Mouse (Mus musculus) heart, embryonic 13.5 days (tissue): ENCODE data around the gene Nckipsd. TPM values are rescaled to one million over a fixed set of nuclear protein-coding genes. Genes with fewer than 3 reads are reported as not detected.

Experiments used
- ATAC-seq: fragments of 200-750 bp; cut with Nextera tagmentation; 2 replicates; pipeline ENCODE4 v1.8.0; 2017; ENCODE audit warnings: moderate TSS enrichment; ENCODE audit not compliant: insufficient number of reproducible peaks, low FRiP score, low TSS enrichment; ENCODE audit errors: extremely low read depth
- H3K27ac ChIP-seq: fragments of 300-500 bp; sonication (generic); replicated peaks from 2 replicates; pipeline ENCODE4 v1.5.1; 2015; ENCODE audit warnings: moderate library complexity, mild to moderate bottlenecking, inconsistent platforms
- H3K27me3 ChIP-seq: fragments of 300-500 bp; sonication (generic); replicated peaks from 2 replicates; pipeline ENCODE4 v1.6.1; 2015; ENCODE audit warnings: mild to moderate bottlenecking, inconsistent platforms
- H3K36me3 ChIP-seq: fragments of 300-500 bp; sonication (generic); 2 replicates; pipeline ENCODE4 v1.6.1; 2015; ENCODE audit warnings: mild to moderate bottlenecking, inconsistent platforms
- H3K4me1 ChIP-seq: fragments of 300-500 bp; sonication (generic); 2 replicates; pipeline ENCODE4 v1.6.1; 2015; ENCODE audit warnings: inconsistent platforms
- H3K4me2 ChIP-seq: fragments of 300-500 bp; sonication (generic); 2 replicates; pipeline ENCODE4 v1.6.1; 2015; ENCODE audit warnings: inconsistent platforms, mild to moderate bottlenecking, moderate library complexity
- H3K4me3 ChIP-seq: fragments of 300-500 bp; sonication (generic); 2 replicates; pipeline ENCODE4 v1.5.1; 2015; ENCODE audit warnings: moderate library complexity, mild to moderate bottlenecking, inconsistent platforms
- H3K9ac ChIP-seq: fragments of 300-500 bp; sonication (generic); 2 replicates; pipeline ENCODE4 v1.6.1; 2015; ENCODE audit warnings: inconsistent platforms, mild to moderate bottlenecking, moderate library complexity
- H3K9me3 ChIP-seq: fragments of 300-500 bp; sonication (generic); 2 replicates; pipeline ENCODE4 v1.6.1; 2016; ENCODE audit warnings: inconsistent platforms
- WGBS: fragments of 180-500 bp; shearing (Covaris S2); methylation state at CpG from one replicate; pipeline ENCODE4 v1.1.7; 2015; ENCODE audit warnings: mixed read lengths; 5-methylcytosine and 5-hydroxymethylcytosine counted together
- polyA plus RNA-seq: library from polyadenylated mRNA; unstranded; fragments of >200 nt; fragmentation: Nextera tagmentation; extraction: Ambion mirVana; gene quantifications from 2 replicates; pipeline ENCODE4 v1.2.1, GENCODE M21; 2015

Gene Nckipsd
- polyA plus RNA-seq, 1 experiment from 2014 or later = 9.7 TPM

GRCm38 (mm10) chr9:108825820-108826699, 17.9 kb downstream of the Nckipsd start, which contains the start of gene Celsr3:
TSS of gene Celsr3 (plus strand) at chr9:108826320.
- H3K27ac ChIP-seq = no peak within 1 kb of the TSS
- H3K9me3 ChIP-seq = no peaks in the 10 kb centered on the region
- peaks cover 14% of the 10 kb centered on the region for H3K4me1 ChIP-seq
- no peak within 1 kb of the TSS for H3K9ac ChIP-seq
- H3K4me3 ChIP-seq = peak within 1 kb of the TSS; percentile 51
- H3K36me3 ChIP-seq = no peaks in the 10 kb centered on the region
- H3K4me2 ChIP-seq = peak within 1 kb of the TSS; percentile 77
- ATAC-seq = no peak
- H3K27me3 ChIP-seq = peaks cover 91% of the 10 kb centered on the region
- WGBS = 2% methylated on average over 67 of the region's 70 CpGs

- H3K4me1 ChIP-seq = peaks cover 20% of the 10 kb centered on the region
- no peak overlapping the region for H3K27ac ChIP-seq
- H3K4me3 ChIP-seq = peak overlapping the region; percentile 51
- peaks cover 96% of the 10 kb centered on the region for H3K27me3 ChIP-seq
- peak overlapping the region; percentile 77 for H3K4me2 ChIP-seq
- H3K9ac ChIP-seq = no peak overlapping the region
- H3K36me3 ChIP-seq = no peaks in the 10 kb centered on the region
- WGBS = 3% methylated on average over 39 of the region's 39 CpGs
- no peak for ATAC-seq
- H3K9me3 ChIP-seq = no peaks in the 10 kb centered on the region
Observed at GRCm38 (mm10) chr9:108826700-108827340, 18.7 kb downstream of the Nckipsd start.

GRCm38 (mm10) chr9:108827454-108827853, 19.3 kb downstream of the Nckipsd start:
- H3K36me3 ChIP-seq = no peaks in the 10 kb centered on the region
- H3K4me3 ChIP-seq = peak overlapping the region; percentile 51
- peaks cover 97% of the 10 kb centered on the region for H3K27me3 ChIP-seq
- ATAC-seq = no peak
- peaks cover 24% of the 10 kb centered on the region for H3K4me1 ChIP-seq
- H3K9ac ChIP-seq = no peak overlapping the region
- WGBS = 9% methylated on average over 34 of the region's 34 CpGs
- H3K4me2 ChIP-seq = peak overlapping the region; percentile 77
- H3K9me3 ChIP-seq = no peaks in the 10 kb centered on the region
- H3K27ac ChIP-seq = no peak overlapping the region

- no peak overlapping the region for H3K9ac ChIP-seq
- ATAC-seq = no peak
- peaks cover 97% of the 10 kb centered on the region for H3K27me3 ChIP-seq
- 54% methylated on average over 18 of the region's 18 CpGs for WGBS
- H3K27ac ChIP-seq = no peak overlapping the region
- no peaks in the 10 kb centered on the region for H3K36me3 ChIP-seq
- H3K4me1 ChIP-seq = peaks cover 29% of the 10 kb centered on the region
- H3K4me2 ChIP-seq = peak overlapping the region; percentile 77
- H3K9me3 ChIP-seq = no peaks in the 10 kb centered on the region
- peak overlapping the region; percentile 51 for H3K4me3 ChIP-seq
Observed at GRCm38 (mm10) chr9:108827906-108828305, 19.7 kb downstream of the Nckipsd start.

GRCm38 (mm10) chr9:108831637-108832036, 23.5 kb downstream of the Nckipsd start:
- H3K9me3 ChIP-seq = no peaks in the 10 kb centered on the region
- peak overlapping the region; percentile 54 for H3K4me3 ChIP-seq
- peaks cover 81% of the 10 kb centered on the region for H3K27me3 ChIP-seq
- peak overlapping the region; percentile 48; the same call in 1 of the 2 replicates for H3K9ac ChIP-seq
- H3K4me1 ChIP-seq = peaks cover 24% of the 10 kb centered on the region
- no peak for ATAC-seq
- no peak overlapping the region for H3K27ac ChIP-seq
- peak overlapping the region; percentile 81 for H3K4me2 ChIP-seq
- 6% methylated on average over 23 of the region's 23 CpGs for WGBS
- H3K36me3 ChIP-seq = no peaks in the 10 kb centered on the region

GRCm38 (mm10) chr9:108832390-108833108, 24.4 kb downstream of the Nckipsd start:
- ATAC-seq = peak; percentile 97
- no peak overlapping the region for H3K27ac ChIP-seq
- peak overlapping the region; percentile 55 for H3K9ac ChIP-seq
- no peaks in the 10 kb centered on the region for H3K36me3 ChIP-seq
- peaks cover 73% of the 10 kb centered on the region for H3K27me3 ChIP-seq
- peaks cover 18% of the 10 kb centered on the region for H3K4me1 ChIP-seq
- peak overlapping the region; percentile 81 for H3K4me2 ChIP-seq
- H3K4me3 ChIP-seq = peak overlapping the region; percentile 54
- WGBS = 5% methylated on average over 46 of the region's 46 CpGs
- no peaks in the 10 kb centered on the region for H3K9me3 ChIP-seq

GRCm38 (mm10) chr9:108842989-108843388, 34.8 kb downstream of the Nckipsd start:
- no peak for ATAC-seq
- Histone ChIP-seq H3K27me3 (peaks cover 67% of the 10 kb centered on the region), H3K9ac (0 out of 2 replicates have a peak overlapping the region, but pooled peaks have one; percentile 48), H3K27ac (no peak overlapping the region), H3K4me1 (peaks cover 6% of the 10 kb centered on the region; the same call in 1 of the 2 replicates), H3K4me3 (peak overlapping the region; percentile 14; the same call in 1 of the 2 replicates), H3K9me3 (no peaks in the 10 kb centered on the region), H3K4me2 (peak overlapping the region; percentile 55), H3K36me3 (no peaks in the 10 kb centered on the region)
- 12% methylated on average over 14 of the region's 14 CpGs for WGBS

GRCm38 (mm10) chr9:108845390-108845789, 37.2 kb downstream of the Nckipsd start:
- Histone ChIP-seq H3K4me2 (no peak overlapping the region), H3K4me1 (peaks cover 6% of the 10 kb centered on the region; the same call in 1 of the 2 replicates), H3K27ac (no peak overlapping the region), H3K36me3 (no peaks in the 10 kb centered on the region), H3K9me3 (no peaks in the 10 kb centered on the region), H3K27me3 (peaks cover 79% of the 10 kb centered on the region), H3K4me3 (no peak overlapping the region), H3K9ac (no peak overlapping the region)
- ATAC-seq = no peak
- WGBS = 73% methylated on average over 5 of the region's 5 CpGs

GRCm38 (mm10) chr9:108847374-108847773, 39.2 kb downstream of the Nckipsd start:
- WGBS = 78% methylated on average over 4 of the region's 4 CpGs
- Histone ChIP-seq H3K9me3 (no peaks in the 10 kb centered on the region), H3K4me1 (peaks cover 6% of the 10 kb centered on the region), H3K4me2 (no peak overlapping the region), H3K27ac (no peak overlapping the region), H3K9ac (no peak overlapping the region), H3K36me3 (no peaks in the 10 kb centered on the region), H3K4me3 (no peak overlapping the region), H3K27me3 (peaks cover 59% of the 10 kb centered on the region)
- no peak for ATAC-seq

GRCm38 (mm10) chr9:108848419-108848818, 40.3 kb downstream of the Nckipsd start:
- WGBS = 57% methylated on average over 17 of the region's 17 CpGs
- H3K4me1 ChIP-seq = peaks cover 11% of the 10 kb centered on the region

GRCm38 (mm10) chr9:108852976-108853375, 44.8 kb downstream of the Nckipsd start, which contains the start of gene Slc26a6:
TSS of gene Slc26a6 (plus strand) at chr9:108853283.
- Histone ChIP-seq H3K4me2 (peak within 1 kb of the TSS; percentile 83), H3K36me3 (peaks cover 15% of the 10 kb centered on the region), H3K9ac (peak within 1 kb of the TSS; percentile 85), H3K27me3 (peaks cover 27% of the 10 kb centered on the region), H3K27ac (peak within 1 kb of the TSS; percentile 74), H3K4me1 (peaks cover 27% of the 10 kb centered on the region), H3K4me3 (peak within 1 kb of the TSS; percentile 69), H3K9me3 (no peaks in the 10 kb centered on the region)
- ATAC-seq = no peak
- 80% methylated on average over 3 of the region's 3 CpGs for WGBS

More at GRCm38 (mm10) chr9:108848419-108848818, 40.3 kb downstream of the Nckipsd start:
- H3K9ac ChIP-seq = no peak overlapping the region
- no peak overlapping the region for H3K4me2 ChIP-seq
- peaks cover 50% of the 10 kb centered on the region for H3K27me3 ChIP-seq
- no peak overlapping the region for H3K27ac ChIP-seq
- H3K9me3 ChIP-seq = no peaks in the 10 kb centered on the region
- ATAC-seq = no peak
- H3K4me3 ChIP-seq = no peak overlapping the region
- no peaks in the 10 kb centered on the region for H3K36me3 ChIP-seq
